8 mouse cellular contexts compared by ENCODE assay signal in the genomic region with DNA sequence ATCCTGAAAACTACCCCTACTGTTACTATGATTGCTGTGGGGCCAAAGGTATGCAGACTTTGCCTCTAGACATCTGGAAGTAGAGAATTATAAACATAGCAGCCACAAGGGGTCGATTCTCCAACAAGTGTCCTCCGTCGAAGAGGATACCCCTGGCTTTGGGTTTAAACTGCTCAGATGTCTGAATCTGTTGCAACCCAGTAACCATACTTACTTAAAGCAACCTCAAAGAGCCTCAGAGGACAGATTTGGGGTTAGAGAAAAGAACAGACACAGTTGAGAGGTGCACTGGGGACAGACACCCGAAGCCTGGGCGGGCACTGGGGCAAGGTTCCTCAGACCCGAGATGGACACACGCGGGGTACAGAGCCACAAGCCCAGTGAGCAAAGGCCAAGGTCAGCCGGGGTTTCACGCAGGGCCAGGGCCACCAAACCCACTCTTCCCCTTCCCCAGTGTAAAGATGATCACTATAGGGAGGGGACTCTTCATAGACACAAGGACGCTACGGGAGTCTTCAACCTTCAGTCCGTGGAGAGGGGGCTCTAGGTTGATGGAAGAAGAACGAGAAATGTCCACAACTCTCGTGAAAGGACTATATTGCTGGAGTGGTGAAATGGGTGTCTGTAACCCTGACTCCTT. TPM values are rescaled to one million over a fixed set of nuclear protein-coding genes. Genes with fewer than 3 reads are reported as not detected.
DNase-seq lines count a peak whose midpoint lies in the region; ATAC-seq and TF ChIP-seq lines count a peak whose summit lies in the region.

No protein-coding gene starts in this region.

- H3K27me3 ChIP-seq in E14TG2a.4 (ENCODE audit: insufficient read depth, low read length): peaks cover 41% of the 10 kb centered on the region
- H3K27me3 ChIP-seq in forebrain, embryonic 14.5 days (replicated peaks; ENCODE audit: control insufficient read depth, insufficient read depth, low read length): no peaks in the 10 kb centered on the region

- peak overlapping the region; percentile 87 for H3K4me3 ChIP-seq in E14TG2a.4 (replicated peaks; ENCODE audit: low read length)
- H3K4me3 ChIP-seq in forebrain, embryonic 14.5 days (ENCODE audit: low read depth, low read length): peak overlapping the region; percentile 73

- H3K9me3 ChIP-seq in E14TG2a.4 (ENCODE audit: low read length): no peaks in the 10 kb centered on the region
- no peaks in the 10 kb centered on the region for H3K9me3 ChIP-seq in forebrain, embryonic 14.5 days (replicated peaks; ENCODE audit: control insufficient read depth, low read length)

- no peak for TF ChIP-seq CTCF in E14TG2a.4 (conservative IDR thresholded peaks at IDR 0.05; ENCODE audit: low read length)

- peak overlapping the region; percentile 91 for H3K9ac ChIP-seq in forebrain, embryonic 14.5 days (ENCODE audit: low read length)

- peak overlapping the region; percentile 80 for H3K4me2 ChIP-seq in forebrain, embryonic 14.5 days (ENCODE audit: low read length)

- ATAC-seq in forebrain, embryonic 14.5 days: peak; percentile 11; the same call in 1 of the 2 replicates

- peaks cover 21% of the 10 kb centered on the region for H3K4me1 ChIP-seq in E14TG2a.4 (replicated peaks; ENCODE audit: low read depth, low read length)
- peaks cover 12% of the 10 kb centered on the region for H3K4me1 ChIP-seq in forebrain, embryonic 14.5 days (ENCODE audit: control insufficient read depth, insufficient read depth, low read length)

- no peaks in the 10 kb centered on the region for H3K36me3 ChIP-seq in E14TG2a.4 (ENCODE audit: insufficient read depth, low read length)
- H3K36me3 ChIP-seq in forebrain, embryonic 14.5 days (ENCODE audit: control insufficient read depth, insufficient read depth, low read length): 0 out of 2 replicates have a peak, but pooled peaks cover 3% of the 10 kb centered on the region

- H3K27ac ChIP-seq in forebrain, embryonic 14.5 days (ENCODE audit: low read depth, low read length): no peak overlapping the region

- 51% methylated on average over 15 of the region's 15 CpGs for WGBS in forebrain, embryonic 14.5 days

- peak; percentile 17 for DNase-seq in T-cell, adult 2 months (ENCODE audit: low spot score)
- DNase-seq in forebrain, embryonic 14.5 days (ENCODE audit: low spot score): no peak
- peak; percentile 51 for DNase-seq in kidney, adult 18-20 months
- peak; percentile 35 for DNase-seq in lung, postnatal 36 days
- DNase-seq in spleen, postnatal 4 days (ENCODE audit: low spot score in 2 of 2): peak; percentile 14 to 70
- no peak for DNase-seq in frontal cortex, adult 2 months (ENCODE audit: extremely low spot score in 1 of 2, low spot score in 1 of 2)
- DNase-seq in layer of hippocampus, adult 9-11 months: no peak

RNA-seq across cellular contexts. Expression of a gene that starts 1.1 kb away (rescaled TPM):
- 33.6 and 50.9 TPM in 2 replicates for polyA plus RNA-seq in forebrain, embryonic 14.5 days (2014; fragmentation: Nextera tagmentation; extraction: Ambion mirVana)
- 16.2 and 17.3 TPM in 2 replicates for polyA plus RNA-seq in frontal cortex, adult 2 months (2012; rRNA removed)

Comparison
In these comparisons a context has a peak if more than half of its experiments do, and no peak if none do; other contexts are left out.
1. DNase-seq: peak in T-cell, adult 2 months (single experiment), kidney, adult 18-20 months (single experiment), lung, postnatal 36 days (single experiment) and spleen, postnatal 4 days (2 of 2); none in forebrain, embryonic 14.5 days (single experiment), frontal cortex, adult 2 months (0 of 2) and layer of hippocampus, adult 9-11 months (single experiment).